Mouse (Mus musculus) embryonic facial prominence, embryonic 11.5 days (tissue): ENCODE measurements around the gene Ezh1. TPM values are rescaled to one million over a fixed set of nuclear protein-coding genes. Genes with fewer than 3 reads are reported as not detected.
A peak's percentile ranks its signal among the peaks of the same experiment; 100 is the strongest.

ENCODE experiments used
- ATAC-seq: fragments of 200-750 bp; cut with Nextera tagmentation; replicated peaks from 2 replicates; pipeline ENCODE4 v1.8.0; 2017; ENCODE audit warnings: low read depth; ENCODE audit not compliant: insufficient number of reproducible peaks, low FRiP score, low TSS enrichment
- DNase-seq: peaks from one replicate; pipeline ENCODE4 v3.0.0-alpha.2; 2015; ENCODE audit warnings: low spot score
- H3K27ac ChIP-seq: fragments of 300-500 bp; sonication (generic); replicated peaks from 2 replicates; pipeline ENCODE4 v1.5.1; 2014; ENCODE audit warnings: mild to moderate bottlenecking, low read depth, low read length, control low read depth
- H3K27me3 ChIP-seq: fragments of 300-500 bp; sonication (generic); 2 replicates; pipeline ENCODE4 v1.6.1; 2014; ENCODE audit warnings: mild to moderate bottlenecking, low read length, moderate library complexity, mixed read lengths; ENCODE audit not compliant: control insufficient read depth, insufficient read depth
- H3K36me3 ChIP-seq: fragments of 300-500 bp; sonication (generic); replicated peaks from 2 replicates; pipeline ENCODE4 v1.6.1; 2014; ENCODE audit warnings: low read depth, mild to moderate bottlenecking, low read length, moderate library complexity, mixed read lengths; ENCODE audit not compliant: control insufficient read depth, insufficient read depth
- H3K4me1 ChIP-seq: fragments of 300-500 bp; sonication (generic); 2 replicates; pipeline ENCODE4 v1.6.1; 2014; ENCODE audit warnings: low read length, mixed read lengths; ENCODE audit not compliant: control insufficient read depth, insufficient read depth
- H3K4me2 ChIP-seq: fragments of 300-500 bp; sonication (generic); 2 replicates; pipeline ENCODE4 v1.6.1; 2014; ENCODE audit warnings: low read depth, mild to moderate bottlenecking, control low read depth, low read length, moderate library complexity
- H3K4me3 ChIP-seq: fragments of 300-500 bp; sonication (generic); 2 replicates; pipeline ENCODE4 v1.5.1; 2014; ENCODE audit warnings: low read depth, low read length, control low read depth
- H3K9ac ChIP-seq: fragments of 300-500 bp; sonication (generic); replicated peaks from 2 replicates; pipeline ENCODE4 v1.6.1; 2014; ENCODE audit warnings: mild to moderate bottlenecking, control low read depth, low read length
- H3K9me3 ChIP-seq: fragments of 300-500 bp; sonication (generic); replicated peaks from 2 replicates; pipeline ENCODE4 v1.6.1; 2016; ENCODE audit warnings: mild to moderate bottlenecking, low read length, inconsistent platforms, mixed read lengths; ENCODE audit not compliant: control insufficient read depth
- WGBS: fragments of 180-500 bp; shearing (Covaris S2); extraction: QIAGEN DNeasy Blood & Tissue Kit; methylation state at CpG from one replicate; pipeline ENCODE4 v1.1.7; 2014; 5-methylcytosine and 5-hydroxymethylcytosine counted together
- polyA plus RNA-seq: library from polyadenylated mRNA; unstranded; fragments of >200 nt; fragmentation: Nextera tagmentation; extraction: Ambion mirVana; gene quantifications from 2 replicates; pipeline ENCODE4 v1.2.1, GENCODE M21; 2014

Ezh1 gene
- polyA plus RNA-seq, 1 experiment from 2014 or later, result 11.6 TPM

DNA sequence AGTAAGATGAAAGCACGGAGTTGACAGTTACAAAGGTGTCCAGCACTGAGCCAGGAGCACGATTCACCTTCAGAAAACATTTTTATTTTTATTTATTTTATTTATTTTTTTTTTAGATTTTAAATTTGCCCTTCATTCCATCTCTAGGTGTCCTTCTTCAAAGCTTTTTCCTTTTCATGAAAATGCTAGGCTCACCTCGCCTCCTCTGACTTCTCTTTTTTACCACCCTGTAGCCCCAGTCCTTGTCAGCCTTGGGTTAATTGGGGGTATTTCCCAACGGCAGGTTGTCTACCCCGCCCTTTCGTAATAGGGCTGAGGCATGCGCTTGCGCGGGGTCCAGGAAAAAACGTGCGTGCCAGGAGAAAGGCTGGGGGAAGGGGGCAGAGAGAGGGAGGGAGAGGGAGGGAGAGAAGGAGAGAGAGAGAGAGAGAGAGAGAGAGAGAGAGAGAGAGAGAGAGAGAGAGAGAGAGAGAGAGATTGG, 50.6 kb downstream of the Ezh1 start:
- Histone ChIP-seq H3K27me3 (peaks cover 45% of the 10 kb centered on the region), H3K9ac (no peak overlapping the region), H3K27ac (no peak overlapping the region), H3K9me3 (no peaks in the 10 kb centered on the region), H3K36me3 (no peaks in the 10 kb centered on the region), H3K4me1 (peaks cover 9% of the 10 kb centered on the region), H3K4me3 (peak overlapping the region; percentile 26), H3K4me2 (peak overlapping the region; percentile 50)
- 11% methylated on average over 11 of the region's 11 CpGs for WGBS
- ATAC-seq (no peak), DNase-seq (no peak)

DNA sequence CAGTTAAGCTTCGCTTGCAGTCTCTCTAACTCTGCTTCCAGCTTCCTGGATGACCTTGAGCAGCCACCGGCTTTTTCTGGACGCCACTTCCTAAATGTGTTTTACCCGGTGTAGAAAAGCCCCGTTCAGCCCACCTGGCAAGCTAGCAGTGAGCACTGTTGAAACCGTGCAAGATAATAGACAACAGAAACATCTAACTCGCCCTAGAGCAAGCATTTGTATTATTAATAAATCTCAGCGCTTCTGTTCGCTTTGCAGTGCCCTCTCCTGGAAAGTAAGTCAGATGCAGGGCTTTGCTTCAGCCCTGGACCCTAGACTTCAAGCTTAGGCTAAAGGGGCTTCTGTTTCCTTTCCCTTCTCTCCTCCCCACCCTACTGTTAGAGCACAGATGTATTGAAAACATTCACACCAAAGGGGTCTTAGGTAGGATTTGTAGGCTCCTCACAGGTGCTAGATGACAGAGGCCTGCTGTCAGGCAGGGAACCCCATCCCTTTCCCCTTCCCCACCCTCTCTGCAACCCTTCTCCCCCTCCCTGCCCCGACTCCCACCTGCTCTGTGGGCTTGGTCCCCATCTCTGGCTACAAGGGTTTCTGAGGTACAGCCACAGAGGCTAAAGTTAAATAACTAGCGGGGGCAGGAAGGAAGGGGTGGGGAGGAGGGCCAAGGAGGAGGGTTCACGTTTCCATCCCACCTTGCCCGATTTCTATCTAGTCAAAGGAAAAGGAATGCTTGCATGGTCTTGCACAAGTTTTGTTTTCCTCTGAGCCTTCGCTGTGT, 51.2 kb downstream of the Ezh1 start, which contains the start of gene Ccr10:
Ccr10 (minus strand) TSS at position 593 of the 778 bp plus-strand sequence.
- Histone ChIP-seq H3K4me2 (peak within 1 kb of the TSS; percentile 69), H3K27me3 (peaks cover 51% of the 10 kb centered on the region), H3K4me3 (peak within 1 kb of the TSS; percentile 26), H3K4me1 (peaks cover 15% of the 10 kb centered on the region), H3K27ac (no peak within 1 kb of the TSS), H3K36me3 (no peaks in the 10 kb centered on the region), H3K9ac (peak within 1 kb of the TSS; percentile 38), H3K9me3 (no peaks in the 10 kb centered on the region)
- ATAC-seq, result no peak
- 24% methylated on average over 14 of the region's 14 CpGs for WGBS
- peak; percentile 59 for DNase-seq

DNA sequence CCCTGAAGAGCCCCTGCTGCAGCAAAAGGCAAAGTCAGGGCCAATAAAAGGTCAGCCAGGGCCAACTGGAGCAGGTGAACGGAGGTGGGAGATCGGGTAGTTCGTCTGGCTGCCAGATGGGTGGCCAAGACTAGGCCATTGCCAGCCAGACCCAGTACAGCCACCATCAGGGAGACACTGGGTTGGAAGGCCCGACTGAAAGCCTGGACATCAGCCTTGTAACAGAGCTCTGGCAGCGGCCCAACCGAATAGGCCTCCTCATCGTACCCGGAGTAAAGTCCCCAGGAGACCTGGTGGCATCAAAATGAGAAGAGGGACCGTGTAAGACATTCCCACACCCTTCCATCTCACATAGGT, 51.9 kb downstream of the Ezh1 start:
- peak overlapping the region; percentile 11; the same call in 1 of the 2 replicates for H3K4me3 ChIP-seq
- 26% methylated on average over 9 of the region's 9 CpGs for WGBS
- peaks cover 18% of the 10 kb centered on the region for H3K4me1 ChIP-seq
- H3K9ac ChIP-seq, result peak overlapping the region; percentile 38
- ATAC-seq (no peak), DNase-seq (no peak)
- H3K36me3 ChIP-seq, result no peaks in the 10 kb centered on the region
- peak overlapping the region; percentile 69 for H3K4me2 ChIP-seq
- peaks cover 54% of the 10 kb centered on the region for H3K27me3 ChIP-seq
- no peak overlapping the region for H3K27ac ChIP-seq
- H3K9me3 ChIP-seq, result no peaks in the 10 kb centered on the region

DNA sequence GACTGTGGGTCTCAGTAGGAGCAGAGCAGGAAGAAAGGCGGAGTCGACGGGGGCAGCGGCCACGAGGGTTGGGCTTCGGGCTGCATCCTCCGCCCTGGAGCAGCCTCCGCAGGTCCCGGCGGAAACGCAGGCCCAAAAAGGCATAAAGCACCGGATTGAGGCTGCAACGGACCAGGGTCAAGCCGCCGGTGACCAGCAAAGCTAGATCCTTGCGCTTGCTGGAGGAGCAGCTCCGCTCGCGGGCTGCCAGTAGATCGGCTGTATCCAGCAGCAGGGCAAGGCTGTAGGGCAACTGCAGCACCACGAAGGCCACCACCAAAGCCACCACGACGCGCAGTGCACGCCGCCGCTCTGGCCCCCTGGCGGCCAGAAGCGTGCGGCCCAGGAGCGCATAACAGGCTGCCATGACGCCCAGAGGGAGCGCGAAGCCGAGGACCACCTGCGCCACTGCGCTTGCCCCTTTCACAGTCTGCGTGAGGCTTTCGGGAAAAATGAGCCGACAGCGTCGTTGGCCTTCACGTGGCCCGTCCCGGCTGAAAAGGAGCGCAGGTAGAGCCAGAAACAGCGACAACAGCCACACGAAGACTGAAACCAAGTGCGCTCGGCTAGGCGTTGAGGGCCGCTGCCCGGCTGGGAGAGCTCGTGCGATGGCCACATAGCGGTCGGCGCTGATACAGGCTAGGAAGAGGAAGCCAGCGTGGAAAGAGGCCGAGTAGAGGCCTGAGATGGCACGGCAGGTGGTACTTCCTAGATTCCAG, 52.5 kb downstream of the Ezh1 start:
- H3K4me2 ChIP-seq, result peak overlapping the region; percentile 69
- H3K27ac ChIP-seq, result no peak overlapping the region
- H3K9ac ChIP-seq, result peak overlapping the region; percentile 38
- ATAC-seq, result peak; percentile 65
- H3K4me3 ChIP-seq, result peak overlapping the region; percentile 11
- peaks cover 18% of the 10 kb centered on the region for H3K4me1 ChIP-seq
- no peaks in the 10 kb centered on the region for H3K36me3 ChIP-seq
- DNase-seq, result peak; percentile 90
- peaks cover 58% of the 10 kb centered on the region for H3K27me3 ChIP-seq
- no peaks in the 10 kb centered on the region for H3K9me3 ChIP-seq
- under 1% methylated on average over 61 of the region's 61 CpGs for WGBS

DNA sequence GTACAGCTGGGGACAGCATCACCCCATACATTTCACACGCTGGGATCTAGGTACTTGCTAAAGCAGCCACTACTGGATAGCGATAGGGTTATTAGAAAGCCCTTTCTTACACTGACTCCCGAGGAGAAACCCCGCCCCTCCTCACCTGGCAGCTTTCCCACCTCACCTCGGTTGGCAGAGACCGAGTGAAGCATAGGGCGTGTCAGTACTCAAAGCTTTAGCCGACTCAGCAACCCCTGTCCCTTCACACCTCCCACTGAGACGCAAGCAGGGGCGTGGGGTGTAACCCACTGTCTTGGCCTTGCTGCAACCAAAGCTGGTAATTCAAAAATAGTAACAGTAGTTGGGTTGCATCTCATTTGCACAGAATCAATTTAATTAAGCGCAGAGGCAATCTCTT, 53.2 kb downstream of the Ezh1 start:
- no peak overlapping the region for H3K9ac ChIP-seq
- no peak overlapping the region for H3K4me2 ChIP-seq
- no peak overlapping the region for H3K27ac ChIP-seq
- ATAC-seq (no peak), DNase-seq (no peak)
- peaks cover 18% of the 10 kb centered on the region for H3K4me1 ChIP-seq
- H3K27me3 ChIP-seq, result peaks cover 62% of the 10 kb centered on the region
- no peak overlapping the region for H3K4me3 ChIP-seq
- H3K36me3 ChIP-seq, result no peaks in the 10 kb centered on the region
- WGBS, result 4% methylated on average over 11 of the region's 11 CpGs
- H3K9me3 ChIP-seq, result no peaks in the 10 kb centered on the region

DNA sequence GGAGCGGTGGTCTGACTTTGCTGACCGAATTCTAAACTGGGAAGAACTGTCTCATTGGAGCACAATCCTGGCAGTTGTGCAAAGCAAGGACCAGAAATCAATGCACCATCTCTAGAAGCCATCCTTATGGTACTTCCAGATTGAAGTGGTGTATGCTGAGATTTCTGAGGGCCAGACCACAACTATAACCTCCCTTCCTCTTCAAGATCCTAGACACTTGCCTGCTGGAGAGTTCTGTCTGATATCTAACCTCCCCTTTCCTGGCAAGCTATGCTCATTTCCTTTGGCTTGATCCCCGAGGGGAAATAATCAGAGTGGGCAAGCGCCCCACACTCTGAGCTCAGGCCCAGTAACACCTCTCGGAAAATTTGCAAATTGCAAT, 53.8 kb downstream of the Ezh1 start:
- peaks cover 18% of the 10 kb centered on the region for H3K4me1 ChIP-seq
- WGBS, result 11% methylated on average over 5 of the region's 5 CpGs

DNA sequence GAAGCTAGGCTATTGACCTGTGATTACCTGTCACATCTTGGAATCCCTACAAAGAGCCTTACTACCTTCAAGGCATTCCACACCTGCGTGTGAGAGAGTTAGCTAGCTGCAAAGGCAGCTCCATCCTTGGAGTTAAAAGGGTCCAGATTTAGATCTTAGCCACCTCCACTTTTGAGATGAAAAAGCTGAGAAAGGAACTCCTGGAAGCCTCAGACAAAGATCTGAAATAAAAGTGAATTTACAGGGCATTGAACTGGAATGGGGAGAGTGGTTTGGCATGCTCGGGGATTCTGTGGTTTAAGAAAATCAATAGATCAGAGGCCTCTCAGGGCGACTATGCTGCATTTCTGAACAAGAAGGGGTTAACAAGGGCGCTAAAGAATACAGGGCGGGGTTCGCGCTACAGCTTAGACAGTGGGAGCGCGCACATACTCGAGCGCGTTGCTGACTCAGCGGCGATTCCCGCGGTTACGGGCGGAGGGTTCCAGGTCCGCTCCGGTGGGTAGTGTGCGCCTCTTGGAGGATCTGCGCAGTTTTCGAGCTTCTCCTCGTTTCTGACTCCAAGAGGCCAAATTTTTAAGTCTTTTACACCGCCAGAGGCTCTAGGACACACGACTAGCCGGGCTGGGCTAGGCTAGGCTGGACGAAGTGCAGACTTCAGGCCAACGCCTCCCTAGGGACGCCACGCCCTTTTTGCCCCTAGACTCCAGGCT, 54.4 kb downstream of the Ezh1 start:
- peak; percentile 91 for DNase-seq
- peak; percentile 40; the same call in 1 of the 2 replicates for ATAC-seq
- Histone ChIP-seq H3K4me1 (peaks cover 18% of the 10 kb centered on the region), H3K27me3 (peaks cover 66% of the 10 kb centered on the region), H3K9me3 (no peaks in the 10 kb centered on the region), H3K9ac (peak overlapping the region; percentile 44), H3K4me2 (peak overlapping the region; percentile 81), H3K27ac (0 out of 2 replicates have a peak overlapping the region, but pooled peaks have one; percentile 35), H3K36me3 (no peaks in the 10 kb centered on the region), H3K4me3 (peak overlapping the region; percentile 42)
- under 1% methylated on average over 31 of the region's 31 CpGs for WGBS

More for the DNA sequence above, 53.8 kb downstream of the Ezh1 start:
- Histone ChIP-seq H3K27me3 (peaks cover 66% of the 10 kb centered on the region), H3K36me3 (no peaks in the 10 kb centered on the region), H3K9me3 (no peaks in the 10 kb centered on the region), H3K4me2 (peak overlapping the region; percentile 81), H3K4me3 (peak overlapping the region; percentile 42), H3K27ac (no peak overlapping the region), H3K9ac (peak overlapping the region; percentile 44)
- ATAC-seq (no peak), DNase-seq (no peak)
